Mouse (Mus musculus) stomach, postnatal 0 days (tissue): ENCODE results near the gene Tmtc4.

Experiments used
- CTCF ChIP-seq: IDR thresholded peaks from 2 replicates; pipeline ENCODE4 v1.5.1; 2016; ENCODE audit warnings: antibody characterized with exemption, low read depth, mild to moderate bottlenecking, moderate library complexity
- EP300 ChIP-seq: optimal IDR thresholded peaks from 2 replicates; pipeline ENCODE3; 2016; ENCODE audit warnings: antibody characterized with exemption

DNA sequence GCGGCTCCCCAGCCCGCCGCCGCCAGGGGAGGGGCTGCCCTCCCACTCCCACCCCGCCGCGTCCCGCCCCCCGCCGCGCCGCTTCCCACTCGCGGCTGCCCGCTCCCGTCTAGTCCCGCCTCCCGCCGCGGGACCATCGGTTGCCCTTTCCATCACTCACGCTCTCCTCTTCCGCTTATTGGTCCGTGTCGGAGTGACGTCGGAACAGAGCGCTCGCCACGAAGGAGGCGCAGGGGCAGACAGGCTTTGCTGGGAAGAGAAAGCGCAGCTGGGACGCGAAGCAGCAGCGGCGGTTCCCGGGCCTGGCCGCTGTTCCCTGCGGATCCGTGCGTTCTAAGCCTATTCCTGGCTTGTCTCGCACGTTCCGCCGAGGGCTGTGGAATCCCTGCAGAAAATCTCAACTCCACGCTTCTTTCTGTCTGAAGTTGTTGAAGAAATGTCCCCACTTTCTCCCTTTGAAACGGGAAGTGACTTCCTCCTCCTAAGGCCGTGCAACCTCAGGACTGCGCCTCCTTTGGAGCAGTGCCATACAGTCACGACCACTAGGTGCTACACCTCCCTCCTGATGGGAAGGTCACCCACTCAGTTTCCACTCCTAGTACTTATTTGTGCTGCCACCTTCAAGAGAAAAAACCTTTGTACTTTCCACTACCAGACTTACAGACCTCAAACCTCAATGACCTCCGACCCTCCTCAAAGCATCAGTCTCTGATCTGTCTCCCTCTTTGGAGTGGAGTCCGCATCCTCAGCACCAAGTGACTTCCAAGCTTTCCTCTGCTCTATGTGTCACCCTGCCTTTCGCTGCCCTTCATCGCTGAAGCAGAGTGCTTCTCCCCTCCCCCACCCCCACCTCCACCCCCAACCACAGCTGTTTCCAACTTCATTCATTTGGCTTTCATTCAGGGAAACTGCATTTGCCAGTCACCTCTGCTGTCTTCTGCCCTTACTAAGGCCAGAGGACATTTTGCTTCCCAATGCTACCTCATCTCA lies at the start of gene Tmtc4:
- TF ChIP-seq CTCF: peak; percentile 54
- no peak for TF ChIP-seq EP300
